Mouse (Mus musculus) bone marrow macrophage, adult 2 months (primary cell): ENCODE measurements at regions not wholly inside any gene's neighbourhood (a gene's known extent, or its start where the extent isn't known, plus 50 kb on each side); places are given as distances from the start of the nearest gene placed in this dataset.

ENCODE experiments used
- CTCF ChIP-seq: IDR thresholded peaks from 2 replicates; pipeline ENCODE4 v1.5.1; 2012; ENCODE audit warnings: low read depth, mild to moderate bottlenecking, low read length, moderate library complexity
- POLR2A ChIP-seq: IDR thresholded peaks from 2 replicates; pipeline ENCODE4 v1.6.1; 2012; ENCODE audit warnings: mild to moderate bottlenecking, low read depth, low read length, borderline replicate concordance

DNA sequence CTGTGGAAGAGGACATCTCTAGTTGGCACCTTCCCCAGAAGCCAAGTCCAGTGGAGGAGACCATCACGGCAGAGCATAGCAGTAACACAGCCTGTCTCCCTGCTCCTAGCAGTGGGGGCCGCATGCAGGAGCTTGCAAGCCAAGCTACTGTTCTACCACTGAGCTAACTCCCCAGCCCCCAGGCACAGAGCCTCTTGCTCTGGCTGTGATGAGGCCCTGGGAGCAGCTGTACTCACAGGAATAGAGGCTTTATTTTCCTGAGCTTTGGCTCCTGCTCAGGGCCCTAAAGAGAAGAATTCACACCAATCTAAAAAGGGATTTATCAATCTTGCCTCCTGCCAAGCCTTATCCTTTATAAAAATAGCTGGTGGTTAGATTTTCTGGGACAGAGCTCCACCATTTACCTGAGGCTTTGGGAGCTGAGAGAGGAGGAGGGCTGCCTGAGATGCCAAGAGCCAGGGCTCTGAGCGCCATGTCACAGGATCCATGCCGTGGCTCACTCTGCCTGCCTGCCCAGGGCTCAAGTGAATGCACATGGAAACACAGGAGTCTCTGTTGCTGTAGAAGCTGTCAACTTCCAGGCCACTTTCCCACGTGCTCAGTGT, 222.7 kb upstream of the Tcerg1l start:
- TF ChIP-seq CTCF (no peak), POLR2A (no peak)
